17 mouse cellular contexts compared by ENCODE assay signal in genomic region chr9:58889782-58890448, GRCm38 (mm10).
"Had no signal": no experiment of that assay in that cellular context is flagged by ENCODE, and none has a peak within 500 bp of the region (broad histone marks: within the 10 kb centered on the region; RNA-seq: fewer than 3 reads in every experiment).

No protein-coding gene starts in this region.

- H3K9me3 ChIP-seq: kidney, embryonic 15.5 days; liver, embryonic 13.5 days; midbrain, embryonic 12.5 days; neural tube, embryonic 12.5 days; neural tube, embryonic 15.5 days had no signal

- H3K27ac ChIP-seq: kidney, embryonic 15.5 days; left cerebral cortex, adult 2 months; liver, embryonic 13.5 days; midbrain, embryonic 12.5 days; neural tube, embryonic 12.5 days; neural tube, embryonic 15.5 days had no signal

- H3K9ac ChIP-seq: kidney, embryonic 15.5 days; liver, embryonic 13.5 days; midbrain, embryonic 12.5 days; neural tube, embryonic 12.5 days; neural tube, embryonic 15.5 days had no signal

- DNase-seq: kidney, postnatal 10 days; kidney, postnatal 36 days; layer of hippocampus, postnatal 36 days; liver, embryonic 13.5 days; lung, adult 2 months; lung, postnatal 14 days; lung, postnatal 4 days; right cerebral cortex, adult 18-20 months; right cerebral cortex, postnatal 14 days; right cerebral cortex, postnatal 4 days; thymus, adult 2 months; thymus, postnatal 14 days had no signal

- H3K27me3 ChIP-seq: kidney, embryonic 15.5 days; liver, embryonic 13.5 days; midbrain, embryonic 12.5 days; neural tube, embryonic 12.5 days; neural tube, embryonic 15.5 days had no signal

- H3K4me2 ChIP-seq: kidney, embryonic 15.5 days; liver, embryonic 13.5 days; midbrain, embryonic 12.5 days; neural tube, embryonic 12.5 days; neural tube, embryonic 15.5 days had no signal

- H3K4me1 ChIP-seq: kidney, embryonic 15.5 days; liver, embryonic 13.5 days; midbrain, embryonic 12.5 days; neural tube, embryonic 12.5 days; neural tube, embryonic 15.5 days had no signal

- H3K4me3 ChIP-seq: kidney, embryonic 15.5 days; left cerebral cortex, adult 2 months; liver, embryonic 13.5 days; midbrain, embryonic 12.5 days; neural tube, embryonic 12.5 days; neural tube, embryonic 15.5 days had no signal

- H3K36me3 ChIP-seq: liver, embryonic 13.5 days had no signal
